Comparison of ENCODE assay signal across 13 mouse cellular contexts in genomic region chr5:142927341-142927930, GRCm38 (mm10). TPM values are rescaled to one million over a fixed set of nuclear protein-coding genes. Genes with fewer than 3 reads are reported as not detected.
DNase-seq lines count a peak whose midpoint lies in the region; ATAC-seq and TF ChIP-seq lines count a peak whose summit lies in the region.
"Had no signal": no experiment of that assay in that cellular context is flagged by ENCODE, and none has a peak within 500 bp of the region (broad histone marks: within the 10 kb centered on the region; RNA-seq: fewer than 3 reads in every experiment).

No protein-coding gene starts in this region.

- no peak for TF ChIP-seq CTCF in embryonic fibroblast, embryonic 13.5 days (IDR thresholded peaks at IDR 0.05; ENCODE audit: borderline replicate concordance, insufficient read depth, low read length)

- no peaks in the 10 kb centered on the region for H3K36me3 ChIP-seq in heart, embryonic 10.5 days
- no peaks in the 10 kb centered on the region for H3K36me3 ChIP-seq in lung, embryonic 15.5 days
- H3K36me3 ChIP-seq in macrophage (ENCODE audit: inconsistent target): no peaks in the 10 kb centered on the region
- H3K36me3 ChIP-seq: forebrain, embryonic 12.5 days; limb, embryonic 13.5 days had no signal

- H3K27ac ChIP-seq in heart, embryonic 10.5 days: peak overlapping the region; percentile 95
- H3K27ac ChIP-seq in lung, embryonic 15.5 days: peak overlapping the region; percentile 87
- H3K27ac ChIP-seq in embryonic fibroblast, embryonic 13.5 days (ENCODE audit: insufficient read depth, low read length): peak overlapping the region; percentile 85
- peak overlapping the region; percentile 64; the same call in 1 of the 2 replicates for H3K27ac ChIP-seq in macrophage
- H3K27ac ChIP-seq: forebrain, embryonic 12.5 days; limb, embryonic 13.5 days had no signal

- WGBS in heart, embryonic 10.5 days: 88% methylated on average over 12 of the region's 12 CpGs
- 91% methylated on average over 12 of the region's 12 CpGs for WGBS in lung, embryonic 15.5 days
- WGBS in macrophage (ENCODE audit: missing documents): 94% methylated on average over 12 of the region's 12 CpGs

- TF ChIP-seq POLR2A in embryonic fibroblast, embryonic 13.5 days (IDR thresholded peaks at IDR 0.05; ENCODE audit: low read depth, low read length): no peak

- H3K9ac ChIP-seq in lung, embryonic 15.5 days: no peak overlapping the region
- H3K9ac ChIP-seq: forebrain, embryonic 12.5 days; limb, embryonic 13.5 days had no signal

- no peaks in the 10 kb centered on the region for H3K9me3 ChIP-seq in heart, embryonic 10.5 days
- no peaks in the 10 kb centered on the region for H3K9me3 ChIP-seq in lung, embryonic 15.5 days
- H3K9me3 ChIP-seq: forebrain, embryonic 12.5 days; limb, embryonic 13.5 days had no signal

- no peak for ATAC-seq in lung, embryonic 15.5 days (ENCODE audit: borderline replicate concordance, extremely low read depth, low FRiP score, low TSS enrichment)

- H3K4me2 ChIP-seq in lung, embryonic 15.5 days: no peak overlapping the region
- H3K4me2 ChIP-seq: forebrain, embryonic 12.5 days; limb, embryonic 13.5 days had no signal

- H3K4me1 ChIP-seq in heart, embryonic 10.5 days: peaks cover 70% of the 10 kb centered on the region
- peaks cover 39% of the 10 kb centered on the region for H3K4me1 ChIP-seq in lung, embryonic 15.5 days
- H3K4me1 ChIP-seq in embryonic fibroblast, embryonic 13.5 days (ENCODE audit: control insufficient read depth, insufficient read depth, low read length): peaks cover 12% of the 10 kb centered on the region

- H3K79me2 ChIP-seq in macrophage (ENCODE audit: inconsistent target): peaks cover 33% of the 10 kb centered on the region

- no peaks in the 10 kb centered on the region for H3K27me3 ChIP-seq in heart, embryonic 10.5 days (ENCODE audit: insufficient read depth, poor library complexity, severe bottlenecking)
- H3K27me3 ChIP-seq in lung, embryonic 15.5 days: no peaks in the 10 kb centered on the region
- H3K27me3 ChIP-seq: limb, embryonic 13.5 days had no signal

- intact Hi-C loops in heart, postnatal 25 days (cut with DNase I): loop anchor here (2.0 kb wide), 1 partner anchor 19 kb away; no protein-coding TSS in a partner anchor

- DNase-seq in heart, embryonic 10.5 days (ENCODE audit: low spot score): no peak
- DNase-seq in heart, postnatal 25 days (ENCODE audit: low spot score): no peak
- DNase-seq in lung, postnatal 36 days: no peak
- no peak for DNase-seq in adrenal gland, postnatal 14 days
- no peak for DNase-seq in cerebellum, adult 11 months
- DNase-seq: B cell, adult 2 months; gastrocnemius, postnatal 25 days; kidney, postnatal 14 days had no signal

- peak overlapping the region; percentile 46; the same call in 1 of the 2 replicates for H3K4me3 ChIP-seq in heart, embryonic 10.5 days
- no peak overlapping the region for H3K4me3 ChIP-seq in lung, embryonic 15.5 days
- H3K4me3 ChIP-seq in embryonic fibroblast, embryonic 13.5 days (ENCODE audit: insufficient read depth, low read length): no peak overlapping the region
- no peak overlapping the region for H3K4me3 ChIP-seq in macrophage (ENCODE audit: inconsistent target)
- H3K4me3 ChIP-seq: forebrain, embryonic 12.5 days; limb, embryonic 13.5 days had no signal

RNA-seq across cellular contexts. Expression of gene Actb, which starts 20.9 kb away (rescaled TPM):
- 6,505 and 8,921 TPM in 2 replicates for polyA plus RNA-seq in heart, embryonic 10.5 days (2016; fragmentation: Nextera tagmentation; extraction: Ambion mirVana)
- total RNA-seq in heart, postnatal 25 days (2021): 100 to 1,000 TPM; 898 to 947 TPM
- 15,606 and 16,851 TPM in 2 replicates for polyA plus RNA-seq in lung, embryonic 15.5 days (2015; fragmentation: Nextera tagmentation; extraction: Ambion mirVana)
- 7,994 and 9,776 TPM in 2 replicates for polyA plus RNA-seq in embryonic fibroblast, embryonic 13.5 days (2011; ENCODE audit: insufficient read length, low read depth, missing spikeins)
- 1,000 to 10,000 TPM in 20 of 26 experiments, 100 to 1,000 TPM in 6; 611 to 2,451 (median 1,466) TPM for total RNA-seq in macrophage (2018; cell fraction: chromatin; rRNA removed)
- total RNA-seq in macrophage (2018; cell fraction: cytosol; rRNA removed): over 10,000 TPM in 12 of 26 experiments, 1,000 to 10,000 TPM in 14; 5,675 to 13,626 (median 9,300) TPM
- total RNA-seq in macrophage (2018; cell fraction: nucleus; rRNA removed): over 10,000 TPM in 1 of 26 experiments, 1,000 to 10,000 TPM in 25; 1,921 to 11,492 (median 4,963) TPM
- polyA plus RNA-seq in macrophage (2018): 4,180 to 7,540 TPM (median 4,195 TPM) in 3 replicates
- 2,967 and 3,254 TPM in 2 replicates for total RNA-seq in adrenal gland, postnatal 14 days (2021)

RNA-seq across cellular contexts. Expression of gene Fbxl18, which starts 32.2 kb away (rescaled TPM):
- 13.4 and 14.6 TPM in 2 replicates for polyA plus RNA-seq in heart, embryonic 10.5 days (2016; fragmentation: Nextera tagmentation; extraction: Ambion mirVana)
- 1 to 10 TPM; 5.4 to 6.0 TPM for total RNA-seq in heart, postnatal 25 days (2021)
- polyA plus RNA-seq in lung, embryonic 15.5 days (2015; fragmentation: Nextera tagmentation; extraction: Ambion mirVana): 11.1 and 13.5 TPM in 2 replicates
- polyA plus RNA-seq in embryonic fibroblast, embryonic 13.5 days (2011; ENCODE audit: insufficient read length, low read depth, missing spikeins): 8.7 and 8.8 TPM in 2 replicates
- 10 to 100 TPM in 24 of 26 experiments, 1 to 10 TPM in 2; 9.3 to 53.0 (median 32.1) TPM for total RNA-seq in macrophage (2018; cell fraction: chromatin; rRNA removed)
- 1 to 10 TPM; 2.2 to 8.0 (median 5.6) TPM for total RNA-seq in macrophage (2018; cell fraction: cytosol; rRNA removed)
- 10 to 100 TPM in 20 of 26 experiments, 1 to 10 TPM in 6; 4.3 to 34.8 (median 15.7) TPM for total RNA-seq in macrophage (2018; cell fraction: nucleus; rRNA removed)
- polyA plus RNA-seq in macrophage (2018): 2.5 to 5.4 TPM (median 3.5 TPM) in 3 replicates
- 11.8 and 12.0 TPM in 2 replicates for total RNA-seq in adrenal gland, postnatal 14 days (2021)

RNA-seq across cellular contexts. Expression of gene Fscn1, which starts 32.7 kb away (rescaled TPM):
- polyA plus RNA-seq in heart, embryonic 10.5 days (2016; fragmentation: Nextera tagmentation; extraction: Ambion mirVana): 254 and 329 TPM in 2 replicates
- 10 to 100 TPM; 36.6 to 42.8 TPM for total RNA-seq in heart, postnatal 25 days (2021)
- 240 and 246 TPM in 2 replicates for polyA plus RNA-seq in lung, embryonic 15.5 days (2015; fragmentation: Nextera tagmentation; extraction: Ambion mirVana)
- polyA plus RNA-seq in embryonic fibroblast, embryonic 13.5 days (2011; ENCODE audit: insufficient read length, low read depth, missing spikeins): 323 and 406 TPM in 2 replicates
- total RNA-seq in macrophage (2018; cell fraction: chromatin; rRNA removed): 10 to 100 TPM in 2 of 26 experiments, 1 to 10 TPM in 12, under 1 TPM in 7, not detected in 5; 0.31 to 17.6 (median 1.7) TPM
- total RNA-seq in macrophage (2018; cell fraction: cytosol; rRNA removed): 10 to 100 TPM in 3 of 26 experiments, 1 to 10 TPM in 23; 1.1 to 31.7 (median 6.6) TPM
- 10 to 100 TPM in 5 of 26 experiments, 1 to 10 TPM in 16, under 1 TPM in 5; 0.25 to 20.1 (median 3.4) TPM for total RNA-seq in macrophage (2018; cell fraction: nucleus; rRNA removed)
- polyA plus RNA-seq in macrophage (2018): 0.81 to 1.8 TPM (median 0.94 TPM) in 3 replicates
- total RNA-seq in adrenal gland, postnatal 14 days (2021): 62.0 and 75.3 TPM in 2 replicates

Comparison
In these comparisons a context has a peak if more than half of its experiments do, and no peak if none do; other contexts are left out.
1. RNA of gene Fscn1, which starts 32.7 kb away (polyA plus RNA-seq): 254 to 329 TPM in heart, embryonic 10.5 days, 323 to 406 TPM in embryonic fibroblast, embryonic 13.5 days and 240 to 246 TPM in lung, embryonic 15.5 days; 0.81 to 1.8 TPM in macrophage; every median in the first group is over 10 times any median in the second.
2. Peak in every context shown above with its lines, with median percentiles within 50 percentile points of each other: H3K27ac ChIP-seq.